Mouse (Mus musculus): ENCODE measurements around the gene Map3k20. TPM values are rescaled to one million over a fixed set of nuclear protein-coding genes. Genes with fewer than 3 reads are reported as not detected.
A peak's percentile ranks its signal among the peaks of the same experiment; 100 is the strongest.

Map3k20 gene
- polyA plus RNA-seq, 1 experiment, result 3.0 TPM

DNA sequence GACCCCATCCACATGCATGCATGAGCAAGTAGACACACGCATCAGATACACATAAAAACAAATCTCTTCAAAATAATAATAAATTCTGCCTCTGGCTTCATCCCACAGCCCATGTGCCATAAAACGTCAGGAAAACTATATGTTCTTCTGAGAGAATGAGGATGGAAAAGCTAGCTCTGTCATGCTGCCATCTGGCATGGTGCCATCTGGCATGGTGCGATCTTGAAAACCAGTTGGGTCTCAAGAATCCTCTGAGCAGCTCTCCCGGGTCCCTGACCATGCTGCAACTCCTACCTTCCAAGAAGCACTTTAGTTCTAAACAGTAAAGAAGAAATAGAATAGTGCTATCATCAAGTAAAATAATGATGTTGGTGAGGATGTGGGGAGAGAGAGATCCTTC, 106.9 kb downstream of the Map3k20 start:
- H3K4me1 ChIP-seq (ENCODE audit: control insufficient read depth, insufficient read depth, insufficient read length), result no peaks in the 10 kb centered on the region
- no peak overlapping the region for H3K4me3 ChIP-seq (ENCODE audit: extremely low read depth, insufficient read depth, insufficient read length)
- H3K27ac ChIP-seq (ENCODE audit: insufficient read depth, low read length), result no peak overlapping the region
- 85% methylated on average over 4 of the region's 4 CpGs for WGBS
- no peak for TF ChIP-seq POLR2A (IDR thresholded peaks at IDR 0.05; ENCODE audit: low read depth, low read length)
- TF ChIP-seq CTCF (IDR thresholded peaks at IDR 0.05; ENCODE audit: extremely low read depth, insufficient read depth, insufficient read length, insufficient replicate concordance), result no peak
- no peak for DNase-seq (ENCODE audit: low read depth in 1 of 2, low spot score in 2 of 2)
- no peaks in the 10 kb centered on the region for H3K27me3 ChIP-seq (ENCODE audit: control insufficient read depth, insufficient read depth, low read length)
- no peaks in the 10 kb centered on the region for H3K36me3 ChIP-seq (ENCODE audit: control insufficient read depth, insufficient read depth, low read length)

DNA sequence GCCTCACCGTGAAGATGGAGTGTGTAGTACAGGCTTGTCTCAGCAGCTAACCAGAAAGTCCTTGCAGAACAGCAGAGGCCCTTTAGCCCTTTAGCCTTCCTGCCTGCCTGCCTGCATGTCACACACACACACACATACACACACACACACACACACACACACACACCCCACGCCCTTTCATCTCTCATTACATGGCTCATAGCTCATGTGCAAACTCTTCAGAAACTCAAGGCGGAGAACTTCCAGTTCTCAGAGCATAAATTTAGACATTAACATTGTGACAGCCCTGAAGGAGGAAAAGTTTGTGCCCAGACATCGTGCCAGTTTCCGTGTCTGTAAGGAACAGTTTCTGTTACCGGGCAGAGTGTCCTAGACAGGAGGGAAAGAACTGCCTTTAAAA, 111.5 kb downstream of the Map3k20 start:
- H3K4me1 ChIP-seq (ENCODE audit: control insufficient read depth, insufficient read depth, insufficient read length), result peaks cover 2% of the 10 kb centered on the region; the same call in 1 of the 2 replicates
- H3K36me3 ChIP-seq (ENCODE audit: control insufficient read depth, insufficient read depth, low read length), result no peaks in the 10 kb centered on the region
- no peaks in the 10 kb centered on the region for H3K27me3 ChIP-seq (ENCODE audit: control insufficient read depth, insufficient read depth, low read length)
- no peak for DNase-seq (ENCODE audit: low read depth in 1 of 2, low spot score in 2 of 2)
- WGBS, result 65% methylated on average over 6 of the region's 6 CpGs
- TF ChIP-seq POLR2A (IDR thresholded peaks at IDR 0.05; ENCODE audit: low read depth, low read length) (no peak), CTCF (IDR thresholded peaks at IDR 0.05; ENCODE audit: extremely low read depth, insufficient read depth, insufficient read length, insufficient replicate concordance) (no peak)
- no peak overlapping the region for H3K4me3 ChIP-seq (ENCODE audit: extremely low read depth, insufficient read depth, insufficient read length)
- no peak overlapping the region for H3K27ac ChIP-seq (ENCODE audit: insufficient read depth, low read length)

- Histone ChIP-seq H3K4me3 (ENCODE audit: extremely low read depth, insufficient read depth, insufficient read length) (no peak overlapping the region), H3K4me1 (ENCODE audit: control insufficient read depth, insufficient read depth, insufficient read length) (peaks cover 2% of the 10 kb centered on the region; the same call in 1 of the 2 replicates), H3K27ac (ENCODE audit: insufficient read depth, low read length) (no peak overlapping the region), H3K27me3 (ENCODE audit: control insufficient read depth, insufficient read depth, low read length) (no peaks in the 10 kb centered on the region), H3K36me3 (ENCODE audit: control insufficient read depth, insufficient read depth, low read length) (no peaks in the 10 kb centered on the region)
- 0 out of 2 replicates have a peak, but pooled peaks have one; percentile 36 for TF ChIP-seq CTCF (IDR thresholded peaks at IDR 0.05; ENCODE audit: extremely low read depth, insufficient read depth, insufficient read length, insufficient replicate concordance)
- TF ChIP-seq POLR2A (IDR thresholded peaks at IDR 0.05; ENCODE audit: low read depth, low read length), result no peak
- 50% methylated on average over 13 of the region's 13 CpGs for whole genome bisulfite sequencing
- peak in 1 of 2 experiments; percentile 26 for DNase-seq (ENCODE audit: low read depth in 1 of 2, low spot score in 2 of 2)
Observed at GRCm38 (mm10) chr2:72398227-72398626, 112.8 kb downstream of the Map3k20 start.

GRCm38 (mm10) chr2:72399469-72400195, 114.2 kb downstream of the Map3k20 start:
- TF ChIP-seq CTCF (IDR thresholded peaks at IDR 0.05; ENCODE audit: extremely low read depth, insufficient read depth, insufficient read length, insufficient replicate concordance), result no peak
- TF ChIP-seq POLR2A (IDR thresholded peaks at IDR 0.05; ENCODE audit: low read depth, low read length), result no peak
- Histone ChIP-seq H3K27ac (ENCODE audit: insufficient read depth, low read length) (no peak overlapping the region), H3K4me3 (ENCODE audit: extremely low read depth, insufficient read depth, insufficient read length) (no peak overlapping the region), H3K4me1 (ENCODE audit: control insufficient read depth, insufficient read depth, insufficient read length) (peaks cover 2% of the 10 kb centered on the region; the same call in 1 of the 2 replicates), H3K36me3 (ENCODE audit: control insufficient read depth, insufficient read depth, low read length) (no peaks in the 10 kb centered on the region), H3K27me3 (ENCODE audit: control insufficient read depth, insufficient read depth, low read length) (no peaks in the 10 kb centered on the region)
- DNase-seq (ENCODE audit: low read depth in 1 of 2, low spot score in 2 of 2), result no peak
- WGBS, result 33% methylated on average over 12 of the region's 12 CpGs

GRCm38 (mm10) chr2:72401290-72401689, 115.9 kb downstream of the Map3k20 start:
- no peak overlapping the region for H3K27ac ChIP-seq (ENCODE audit: insufficient read depth, low read length)
- no peak for DNase-seq (ENCODE audit: low read depth in 1 of 2, low spot score in 2 of 2)
- 60% methylated on average over 9 of the region's 9 CpGs for WGBS

DNA sequence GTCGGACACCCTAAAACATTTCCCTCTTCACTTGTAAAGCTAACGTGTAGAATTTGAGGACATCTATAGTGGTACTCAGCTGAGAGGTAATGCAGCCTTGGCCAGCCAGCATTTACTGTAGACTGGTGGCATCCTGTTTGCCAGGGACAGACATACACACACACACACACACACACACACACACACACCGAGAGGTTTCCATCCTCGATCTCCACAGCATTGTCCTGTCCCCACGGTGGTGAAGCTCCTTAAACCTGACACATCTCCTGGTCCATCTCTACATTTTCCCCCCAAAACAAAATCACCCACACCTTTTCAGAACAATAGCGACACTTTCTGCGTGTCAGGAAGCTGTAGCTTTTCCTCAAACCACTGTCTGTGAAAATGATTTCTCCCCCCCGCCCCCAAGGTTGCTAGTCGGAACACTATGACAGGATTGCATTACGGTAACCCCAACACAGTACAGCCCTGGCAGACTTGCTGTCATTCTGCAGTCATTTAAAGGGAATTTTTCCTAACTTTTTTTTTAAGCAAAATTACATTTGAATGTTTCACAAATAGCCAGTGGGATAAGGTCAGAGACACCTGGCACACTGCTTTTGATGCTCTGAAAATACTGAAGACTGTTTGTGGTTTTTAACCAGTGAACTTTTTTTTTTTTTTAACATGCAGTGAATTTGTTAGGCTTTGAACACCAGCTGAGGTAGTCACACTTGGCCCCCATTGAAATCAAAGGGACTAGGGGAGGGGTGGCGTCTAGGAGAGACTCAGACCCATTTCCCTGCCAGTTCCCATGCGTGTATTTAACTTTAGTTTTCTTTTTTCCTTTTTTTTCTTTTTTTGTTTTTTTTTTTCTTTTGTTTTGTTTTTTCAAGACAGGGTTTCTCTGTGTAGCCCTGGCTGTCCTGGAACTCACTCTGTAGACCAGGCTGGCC, 120.5 kb downstream of the Map3k20 start:
- no peaks in the 10 kb centered on the region; the same call in 1 of the 2 replicates for H3K4me1 ChIP-seq (ENCODE audit: control insufficient read depth, insufficient read depth, insufficient read length)
- WGBS, result 37% methylated on average over 12 of the region's 12 CpGs

More at GRCm38 (mm10) chr2:72401290-72401689, 115.9 kb downstream of the Map3k20 start:
- H3K36me3 ChIP-seq (ENCODE audit: control insufficient read depth, insufficient read depth, low read length), result no peaks in the 10 kb centered on the region
- H3K4me1 ChIP-seq (ENCODE audit: control insufficient read depth, insufficient read depth, insufficient read length), result peaks cover 2% of the 10 kb centered on the region; the same call in 1 of the 2 replicates
- no peak overlapping the region for H3K4me3 ChIP-seq (ENCODE audit: extremely low read depth, insufficient read depth, insufficient read length)
- TF ChIP-seq POLR2A (IDR thresholded peaks at IDR 0.05; ENCODE audit: low read depth, low read length), result no peak
- H3K27me3 ChIP-seq (ENCODE audit: control insufficient read depth, insufficient read depth, low read length), result no peaks in the 10 kb centered on the region

More for the DNA sequence above, 120.5 kb downstream of the Map3k20 start:
- Histone ChIP-seq H3K4me3 (ENCODE audit: extremely low read depth, insufficient read depth, insufficient read length) (no peak overlapping the region), H3K27ac (ENCODE audit: insufficient read depth, low read length) (no peak overlapping the region), H3K27me3 (ENCODE audit: control insufficient read depth, insufficient read depth, low read length) (no peaks in the 10 kb centered on the region), H3K36me3 (ENCODE audit: control insufficient read depth, insufficient read depth, low read length) (no peaks in the 10 kb centered on the region)
- TF ChIP-seq POLR2A (IDR thresholded peaks at IDR 0.05; ENCODE audit: low read depth, low read length), result no peak
- no peak for TF ChIP-seq CTCF (IDR thresholded peaks at IDR 0.05; ENCODE audit: extremely low read depth, insufficient read depth, insufficient read length, insufficient replicate concordance)
- DNase-seq (ENCODE audit: low read depth in 1 of 2, low spot score in 2 of 2), result no peak
